Mouse (Mus musculus): ENCODE data around the gene Exoc3l4. TPM values are rescaled to one million over a fixed set of nuclear protein-coding genes. Genes with fewer than 3 reads are reported as not detected.

The Exoc3l4 gene
- polyA plus RNA-seq, 1 experiment from 2014 or later, result 3.3 TPM

DNA sequence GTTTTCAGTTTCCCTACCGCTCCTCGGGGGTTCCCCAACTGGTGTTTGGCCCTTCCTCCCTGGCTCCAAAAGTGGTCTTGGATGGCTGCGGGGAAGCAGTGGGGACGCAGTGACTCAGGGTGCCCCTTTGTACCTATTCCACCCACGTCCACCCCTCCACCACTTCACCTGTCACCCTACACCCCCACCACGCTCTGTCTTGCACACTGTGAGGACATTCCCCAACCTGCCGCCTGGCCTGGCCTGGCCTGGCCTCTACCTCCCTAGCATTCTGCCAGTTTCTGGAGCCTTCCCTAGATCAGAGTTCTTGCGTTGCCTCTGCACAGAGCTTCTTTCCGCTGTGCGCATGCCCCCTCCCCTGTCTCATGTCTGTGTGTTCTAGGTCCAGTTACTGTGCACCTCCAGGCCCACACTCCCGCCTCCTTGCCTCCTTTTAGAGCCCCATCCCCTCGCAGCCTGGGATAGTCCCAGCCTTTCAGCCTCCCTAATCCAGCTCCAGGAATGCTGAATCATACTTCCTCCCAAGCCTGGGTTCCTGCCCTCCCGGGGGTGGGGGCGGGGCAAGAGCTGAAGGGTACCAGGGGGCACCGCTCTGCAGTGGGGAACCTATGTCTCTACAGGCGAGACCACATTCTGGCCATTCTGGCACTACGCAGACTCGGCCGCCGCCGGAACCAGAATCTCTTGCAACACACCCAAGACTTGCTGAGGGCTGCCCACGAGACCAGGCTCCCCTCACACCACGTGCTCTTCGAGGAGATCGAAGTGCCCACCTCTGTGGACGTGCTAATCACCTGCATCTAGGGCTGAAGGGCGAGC lies 13.4 kb downstream of the Exoc3l4 start:
- Histone ChIP-seq H3K4me3 (no peak overlapping the region), H3K27me3 (replicated peaks) (peaks cover 85% of the 10 kb centered on the region), H3K9me3 (no peaks in the 10 kb centered on the region), H3K4me1 (peaks cover 27% of the 10 kb centered on the region), H3K9ac (no peak overlapping the region), H3K4me2 (replicated peaks) (peak overlapping the region; percentile 64), H3K27ac (no peak overlapping the region), H3K36me3 (no peaks in the 10 kb centered on the region)
- WGBS, result 9% methylated on average over 27 of the region's 27 CpGs
- ATAC-seq (ENCODE audit: low FRiP score, low read depth), result no peak

DNA sequence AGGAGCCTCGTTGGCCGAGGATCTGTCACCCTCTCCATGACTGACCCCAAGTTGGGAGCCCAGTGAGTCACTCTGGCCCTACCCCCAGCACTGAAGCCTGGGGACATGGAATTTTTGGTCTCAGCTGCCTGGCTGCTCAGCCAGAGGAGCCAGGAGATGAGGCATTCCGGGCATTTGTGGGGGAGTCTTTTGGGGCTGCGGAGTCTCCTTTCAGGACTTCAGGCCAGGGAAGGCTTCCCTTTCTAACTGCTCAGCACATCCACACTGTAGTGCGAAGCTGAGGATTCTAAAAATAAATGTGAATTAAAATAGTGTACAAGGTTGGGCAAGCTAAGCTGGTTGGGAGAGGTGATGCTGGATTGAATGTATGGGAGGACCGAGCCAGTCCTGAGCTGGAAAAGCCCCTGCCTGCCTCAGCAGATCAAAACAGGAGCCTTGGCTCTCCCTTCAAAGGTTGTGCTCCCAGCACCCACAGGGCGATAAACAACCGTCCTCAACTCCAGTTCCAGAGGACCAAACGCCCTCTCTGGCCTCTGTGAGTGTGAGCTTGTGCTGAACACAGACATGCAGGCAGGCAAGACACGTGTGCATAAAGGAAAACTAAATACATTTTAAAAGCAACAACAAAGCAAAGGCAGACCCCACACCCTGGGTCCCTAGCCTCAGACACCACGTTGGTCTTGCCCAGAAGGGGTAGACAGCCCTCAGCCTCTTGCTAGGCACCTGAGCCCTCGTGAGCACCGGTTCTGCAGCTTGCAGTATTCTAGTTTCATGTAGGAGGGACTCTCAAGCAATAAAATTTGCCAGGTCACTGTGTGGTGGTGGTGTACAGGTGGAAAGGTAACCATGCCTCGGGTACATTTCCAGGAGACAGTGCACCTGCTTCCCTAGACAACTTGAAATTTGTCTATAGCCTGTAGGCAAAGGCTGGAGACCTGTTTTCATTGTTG lies 14.3 kb downstream of the Exoc3l4 start:
- no peak overlapping the region for H3K4me2 ChIP-seq (replicated peaks)
- ATAC-seq (ENCODE audit: low FRiP score, low read depth), result no peak
- 22% methylated on average over 14 of the region's 14 CpGs for WGBS
- no peaks in the 10 kb centered on the region for H3K9me3 ChIP-seq
- no peak overlapping the region for H3K4me3 ChIP-seq
- no peak overlapping the region for H3K27ac ChIP-seq
- H3K36me3 ChIP-seq, result no peaks in the 10 kb centered on the region
- H3K4me1 ChIP-seq, result peaks cover 21% of the 10 kb centered on the region
- peaks cover 77% of the 10 kb centered on the region for H3K27me3 ChIP-seq (replicated peaks)
- H3K9ac ChIP-seq, result no peak overlapping the region

DNA sequence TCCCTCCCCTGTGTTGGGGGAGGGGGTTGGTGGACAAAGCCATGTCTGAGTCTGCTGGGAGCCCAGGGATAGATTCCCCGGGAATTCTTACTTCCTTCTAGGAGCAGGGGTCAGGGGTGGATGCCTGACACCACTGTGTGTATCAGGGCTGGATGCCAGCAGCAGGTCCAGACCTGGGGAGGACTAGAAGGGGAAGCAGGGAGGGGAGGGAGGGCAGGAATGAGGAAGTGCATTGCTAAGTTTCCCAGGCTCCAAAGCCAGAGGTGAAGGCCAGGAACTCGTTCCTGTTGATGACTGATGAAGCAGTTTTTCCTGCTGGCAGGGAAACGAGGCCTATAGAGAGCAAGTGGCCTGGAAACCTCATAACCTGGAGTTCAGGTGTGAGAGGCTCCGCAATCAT lies 15.3 kb downstream of the Exoc3l4 start:
- no peak overlapping the region for H3K27ac ChIP-seq
- WGBS, result 29% methylated on average over 4 of the region's 4 CpGs
- ATAC-seq (ENCODE audit: low FRiP score, low read depth), result no peak
- no peak overlapping the region for H3K4me3 ChIP-seq
- peaks cover 70% of the 10 kb centered on the region for H3K27me3 ChIP-seq (replicated peaks)
- no peak overlapping the region for H3K9ac ChIP-seq
- peaks cover 21% of the 10 kb centered on the region for H3K4me1 ChIP-seq
- no peaks in the 10 kb centered on the region for H3K36me3 ChIP-seq
- H3K9me3 ChIP-seq, result no peaks in the 10 kb centered on the region
- no peak overlapping the region for H3K4me2 ChIP-seq (replicated peaks)

DNA sequence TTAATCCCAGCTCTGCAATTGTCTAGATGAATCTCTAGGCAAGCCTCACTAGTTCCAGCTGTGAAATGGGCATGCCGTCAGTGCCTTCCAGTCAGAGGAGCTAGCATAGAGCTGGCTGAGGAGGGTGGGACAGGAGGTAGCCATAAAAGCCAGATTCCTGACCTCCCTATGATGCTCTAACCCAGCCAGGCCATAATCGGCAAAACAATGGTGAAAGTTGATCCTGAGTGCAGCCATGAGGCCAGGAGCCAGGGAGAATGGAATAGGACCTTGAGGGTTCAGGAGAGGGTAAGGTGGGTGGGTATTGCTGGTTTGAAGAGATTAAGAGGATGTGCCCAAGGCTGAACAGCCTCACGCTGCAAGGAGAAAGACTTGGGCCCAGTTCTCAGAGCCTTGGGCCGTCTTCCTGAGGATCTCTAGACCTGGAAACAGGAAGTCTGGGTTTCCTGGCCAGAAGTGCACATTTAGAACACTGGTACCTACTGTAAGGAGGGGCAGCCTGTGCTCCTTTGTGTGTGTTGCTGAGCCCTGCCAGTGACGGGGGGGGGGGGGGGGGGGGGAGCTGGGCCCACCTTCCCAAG lies 16.0 kb downstream of the Exoc3l4 start:
- no peak overlapping the region for H3K4me3 ChIP-seq
- no peak for ATAC-seq (ENCODE audit: low FRiP score, low read depth)
- no peak overlapping the region for H3K27ac ChIP-seq
- H3K9ac ChIP-seq, result no peak overlapping the region
- H3K4me2 ChIP-seq (replicated peaks), result no peak overlapping the region
- 41% methylated on average over 4 of the region's 5 CpGs for WGBS
- H3K4me1 ChIP-seq, result peaks cover 21% of the 10 kb centered on the region
- peaks cover 63% of the 10 kb centered on the region for H3K27me3 ChIP-seq (replicated peaks)
- H3K9me3 ChIP-seq, result no peaks in the 10 kb centered on the region
- no peaks in the 10 kb centered on the region for H3K36me3 ChIP-seq

DNA sequence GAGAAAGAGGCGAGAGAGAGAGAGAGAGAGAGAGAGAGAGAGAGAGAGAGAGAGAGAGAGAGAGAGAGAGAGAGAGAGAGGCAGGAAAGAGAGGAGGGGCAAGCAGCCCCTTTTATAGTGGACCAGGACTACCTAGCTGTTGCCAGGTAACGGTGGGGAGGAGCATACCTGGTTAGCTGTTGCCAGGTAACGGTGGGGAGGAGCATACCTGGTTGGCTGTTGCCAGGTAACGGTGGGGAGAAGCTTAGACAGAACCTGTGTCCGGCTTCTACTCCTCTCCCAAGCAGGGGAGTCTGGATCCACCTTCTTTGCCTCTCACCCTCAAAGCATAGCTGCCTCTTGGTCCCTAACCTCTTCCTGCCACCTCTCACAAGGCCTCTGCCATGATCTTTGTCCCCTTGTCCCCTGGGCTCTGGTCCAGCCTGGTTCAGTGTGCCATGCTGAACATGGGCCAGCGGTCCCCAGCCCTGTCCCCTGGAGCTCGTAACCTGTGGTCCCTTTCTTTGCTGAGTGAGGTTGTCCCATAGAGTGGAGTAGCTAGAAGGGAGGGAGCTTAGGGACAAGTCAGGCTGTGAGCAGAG lies 17.4 kb downstream of the Exoc3l4 start:
- no peak for ATAC-seq (ENCODE audit: low FRiP score, low read depth)
- Histone ChIP-seq H3K36me3 (no peaks in the 10 kb centered on the region), H3K4me1 (peaks cover 12% of the 10 kb centered on the region), H3K9ac (no peak overlapping the region), H3K9me3 (no peaks in the 10 kb centered on the region), H3K4me3 (no peak overlapping the region), H3K27ac (no peak overlapping the region), H3K4me2 (replicated peaks) (no peak overlapping the region), H3K27me3 (replicated peaks) (peaks cover 53% of the 10 kb centered on the region)
- WGBS, result 28% methylated on average over 7 of the region's 7 CpGs

DNA sequence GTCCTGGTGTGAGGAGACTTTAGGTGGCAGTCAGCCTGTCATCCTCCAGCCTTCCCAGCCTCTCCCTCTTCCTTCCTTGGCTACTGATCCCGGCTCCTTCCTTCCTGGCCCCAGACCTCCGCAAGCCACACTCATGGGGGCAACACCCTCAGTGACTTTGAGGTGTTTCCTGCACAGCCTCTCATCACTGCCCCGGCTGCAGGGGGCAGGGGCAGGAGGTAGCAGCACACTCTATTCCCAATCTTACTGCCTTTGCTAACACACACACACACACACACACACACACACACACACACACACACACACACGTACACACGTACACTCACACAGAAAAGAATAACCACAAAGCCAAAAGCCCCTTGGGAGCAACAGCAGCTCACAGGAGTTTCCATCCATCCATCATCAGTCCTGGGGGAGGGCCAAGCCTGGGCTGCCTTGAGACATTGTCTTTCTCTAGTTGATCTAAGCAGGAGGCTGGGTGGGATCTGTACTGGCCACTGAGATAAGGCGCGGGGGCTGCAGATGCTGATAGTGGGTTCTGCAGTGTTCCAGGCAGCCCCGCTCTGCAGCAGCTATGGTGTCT lies 18.0 kb downstream of the Exoc3l4 start:
- 51% methylated on average over 8 of the region's 8 CpGs for WGBS
- H3K27me3 ChIP-seq (replicated peaks), result peaks cover 49% of the 10 kb centered on the region
- no peak overlapping the region for H3K9ac ChIP-seq

DNA sequence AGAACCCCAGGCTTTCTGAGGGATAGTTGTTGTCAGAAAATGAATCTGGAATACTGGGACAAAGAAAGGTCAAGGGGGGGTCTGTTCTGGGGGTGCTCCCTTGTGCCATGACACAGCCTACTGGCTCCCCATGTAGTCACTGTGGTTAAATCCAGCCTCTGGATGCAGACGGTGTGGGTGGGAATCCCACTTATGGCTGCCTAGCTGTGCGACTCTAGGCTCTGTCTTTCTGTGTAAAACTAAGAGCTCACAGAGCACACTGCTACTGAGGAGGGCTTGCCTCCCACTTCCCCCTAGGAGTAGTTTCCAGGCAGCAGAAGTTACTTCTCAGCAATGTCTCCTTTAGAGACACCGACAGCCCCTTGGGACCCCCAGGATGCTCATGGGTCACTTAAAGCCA lies 19.4 kb downstream of the Exoc3l4 start:
- no peak overlapping the region for H3K9ac ChIP-seq
- H3K4me2 ChIP-seq (replicated peaks), result no peak overlapping the region
- ATAC-seq (ENCODE audit: low FRiP score, low read depth), result no peak
- no peak overlapping the region for H3K27ac ChIP-seq
- no peaks in the 10 kb centered on the region for H3K9me3 ChIP-seq
- 0 out of 2 replicates have a peak, but pooled peaks cover 7% of the 10 kb centered on the region for H3K4me1 ChIP-seq
- no peak overlapping the region for H3K4me3 ChIP-seq
- WGBS, result 88% methylated on average over 3 of the region's 3 CpGs
- H3K27me3 ChIP-seq (replicated peaks), result peaks cover 43% of the 10 kb centered on the region
- H3K36me3 ChIP-seq, result no peaks in the 10 kb centered on the region

More for the DNA sequence above, 18.0 kb downstream of the Exoc3l4 start:
- Histone ChIP-seq H3K4me3 (no peak overlapping the region), H3K4me1 (peaks cover 10% of the 10 kb centered on the region), H3K9me3 (no peaks in the 10 kb centered on the region), H3K4me2 (replicated peaks) (no peak overlapping the region), H3K27ac (no peak overlapping the region), H3K36me3 (no peaks in the 10 kb centered on the region)
- no peak for ATAC-seq (ENCODE audit: low FRiP score, low read depth)

DNA sequence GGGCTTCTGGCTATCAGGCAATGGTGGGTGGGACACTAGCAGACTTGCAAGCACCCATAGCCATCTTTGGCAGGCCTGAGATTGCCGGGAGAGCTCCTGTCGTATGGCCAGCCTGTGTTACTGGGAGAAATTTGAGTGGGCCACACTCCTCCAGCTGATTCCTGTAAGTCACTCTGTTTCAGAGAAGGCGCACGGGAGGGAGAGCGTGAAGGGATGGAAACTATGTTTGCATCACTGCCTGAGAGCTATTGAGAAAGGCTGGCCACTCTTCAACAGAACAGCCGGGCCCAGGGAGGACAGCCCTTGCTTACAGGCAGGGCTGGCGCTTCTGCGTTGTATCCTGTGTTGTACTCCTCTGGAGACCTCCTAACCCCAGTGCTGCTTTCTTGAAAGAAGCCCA lies 19.8 kb downstream of the Exoc3l4 start:
- no peak overlapping the region for H3K27ac ChIP-seq
- H3K4me1 ChIP-seq, result 0 out of 2 replicates have a peak, but pooled peaks cover 7% of the 10 kb centered on the region
- peaks cover 43% of the 10 kb centered on the region for H3K27me3 ChIP-seq (replicated peaks)
- 67% methylated on average over 8 of the region's 8 CpGs for WGBS
- H3K4me2 ChIP-seq (replicated peaks), result no peak overlapping the region
- no peak for ATAC-seq (ENCODE audit: low FRiP score, low read depth)
- H3K9ac ChIP-seq, result no peak overlapping the region
- no peaks in the 10 kb centered on the region for H3K9me3 ChIP-seq
- H3K36me3 ChIP-seq, result no peaks in the 10 kb centered on the region
- H3K4me3 ChIP-seq, result no peak overlapping the region

DNA sequence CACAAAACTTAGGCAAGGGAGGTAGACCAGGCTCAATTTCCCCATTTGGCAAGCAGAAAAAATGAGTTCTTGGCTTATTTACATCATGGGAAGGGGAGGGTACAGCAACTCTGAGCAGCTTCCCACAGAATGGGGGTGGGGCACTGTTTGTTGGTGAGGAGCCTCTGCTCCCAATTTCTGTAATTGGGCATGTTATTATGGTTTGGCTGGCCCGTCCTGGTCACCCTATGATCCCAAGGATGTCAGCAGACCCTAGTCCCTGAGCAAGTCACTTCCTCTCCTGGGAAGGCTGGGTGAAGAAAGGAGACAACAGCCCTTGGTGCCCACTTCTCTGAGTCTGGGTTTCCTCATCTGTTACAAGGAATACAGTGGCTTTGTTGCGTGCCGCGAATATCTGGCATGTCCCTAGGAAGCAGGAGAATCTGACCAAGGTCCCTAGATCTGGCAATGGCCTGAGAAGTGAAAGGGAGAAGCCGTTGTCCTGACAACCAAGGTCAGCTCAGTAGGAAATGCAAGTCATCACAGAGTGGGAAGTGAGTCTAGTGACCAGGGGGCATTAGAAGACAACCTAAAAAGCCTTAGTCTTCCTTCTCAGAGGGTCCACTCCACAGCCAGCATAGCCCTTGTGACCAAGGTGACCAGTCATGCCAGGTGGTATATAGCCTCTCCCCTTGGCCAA lies 20.5 kb downstream of the Exoc3l4 start:
- Histone ChIP-seq H3K36me3 (no peaks in the 10 kb centered on the region), H3K4me2 (replicated peaks) (no peak overlapping the region), H3K4me1 (peaks cover 14% of the 10 kb centered on the region), H3K9me3 (no peaks in the 10 kb centered on the region), H3K9ac (no peak overlapping the region), H3K27me3 (replicated peaks) (peaks cover 43% of the 10 kb centered on the region), H3K27ac (no peak overlapping the region), H3K4me3 (no peak overlapping the region)
- WGBS, result 75% methylated on average over 5 of the region's 5 CpGs
- no peak for ATAC-seq (ENCODE audit: low FRiP score, low read depth)

DNA sequence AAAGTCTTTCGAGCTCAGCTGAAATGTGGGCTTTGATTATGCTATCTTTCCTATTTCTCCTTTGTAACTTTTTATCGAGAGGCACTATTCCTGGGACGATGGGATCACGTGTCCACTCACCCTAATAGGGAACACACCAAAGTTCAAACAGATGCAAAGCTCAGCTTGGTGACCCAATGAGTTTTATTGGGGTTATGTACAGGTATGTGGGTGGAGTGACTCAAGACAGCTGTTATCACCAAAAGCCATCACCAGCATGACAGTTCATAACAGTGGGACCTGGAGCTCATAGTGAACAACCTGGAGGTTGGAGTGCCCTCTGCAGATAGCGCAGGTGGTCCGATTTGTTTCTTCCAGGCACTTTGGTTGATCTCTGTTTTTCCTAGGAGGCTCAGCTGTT lies 22.0 kb downstream of the Exoc3l4 start:
- no peak overlapping the region for H3K4me3 ChIP-seq
- 84% methylated on average over 6 of the region's 6 CpGs for WGBS
- peaks cover 50% of the 10 kb centered on the region for H3K27me3 ChIP-seq (replicated peaks)
- no peak for ATAC-seq (ENCODE audit: low FRiP score, low read depth)
- no peak overlapping the region for H3K27ac ChIP-seq
- H3K9ac ChIP-seq, result no peak overlapping the region
- H3K36me3 ChIP-seq, result no peaks in the 10 kb centered on the region
- H3K4me1 ChIP-seq, result peaks cover 22% of the 10 kb centered on the region
- H3K4me2 ChIP-seq (replicated peaks), result no peak overlapping the region
- no peaks in the 10 kb centered on the region for H3K9me3 ChIP-seq

DNA sequence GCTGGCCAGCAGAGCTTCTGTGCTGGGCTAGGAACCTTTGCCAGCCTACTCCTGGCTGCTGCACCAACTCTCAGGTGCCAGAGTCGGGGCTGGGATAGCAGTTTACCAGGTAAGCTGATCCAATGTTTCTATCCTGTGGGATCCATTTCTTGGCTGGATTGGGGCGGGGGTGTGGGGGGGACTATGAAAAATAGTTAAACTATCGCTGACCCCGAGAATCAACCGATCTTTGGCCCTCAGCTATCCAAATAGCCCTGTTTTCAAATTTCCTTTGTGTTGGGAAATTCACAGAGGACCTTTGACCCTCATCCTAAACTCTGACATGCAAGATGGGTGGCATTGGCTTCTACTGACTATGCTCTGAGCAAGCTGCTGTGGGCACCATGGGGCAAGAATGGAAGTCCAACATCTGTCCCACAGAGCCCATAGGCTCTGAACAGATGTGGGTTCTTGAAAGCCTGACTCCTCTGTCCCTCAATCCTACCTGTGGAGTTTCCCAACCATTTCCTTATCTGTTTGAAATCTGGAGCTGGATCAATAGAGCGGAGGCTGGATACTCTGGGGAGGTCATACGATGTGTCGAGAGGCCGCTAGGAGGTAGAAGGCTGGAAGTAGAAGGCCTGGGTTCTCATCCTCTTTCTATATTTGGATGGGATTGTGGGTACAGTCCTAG lies 24.0 kb downstream of the Exoc3l4 start:
- H3K27me3 ChIP-seq (replicated peaks), result peaks cover 60% of the 10 kb centered on the region
- WGBS, result 94% methylated on average over 9 of the region's 9 CpGs

More for the DNA sequence above, 24.0 kb downstream of the Exoc3l4 start:
- Histone ChIP-seq H3K4me1 (peaks cover 21% of the 10 kb centered on the region), H3K4me2 (replicated peaks) (no peak overlapping the region), H3K27ac (no peak overlapping the region), H3K9me3 (no peaks in the 10 kb centered on the region), H3K36me3 (no peaks in the 10 kb centered on the region), H3K9ac (no peak overlapping the region), H3K4me3 (no peak overlapping the region)
- no peak for ATAC-seq (ENCODE audit: low FRiP score, low read depth)
